Mouse (Mus musculus) thymus, postnatal 4 days (tissue): Measurements from ENCODE around the gene Msantd2.

ENCODE experiments used
- DNase-seq: peaks from one replicate; pipeline ENCODE4 v3.0.0; 2021

The Msantd2 gene

GRCm38 (mm10) chr9:37506023-37506422, 16.9 kb downstream of the Msantd2 start:
- no peak for DNase-seq

- DNase-seq, result no peak
Observed at GRCm38 (mm10) chr9:37512097-37512496, 23.0 kb downstream of the Msantd2 start.

GRCm38 (mm10) chr9:37514456-37514855, 25.3 kb downstream of the Msantd2 start:
- no peak for DNase-seq

- no peak for DNase-seq
Observed at GRCm38 (mm10) chr9:37517467-37517866, 28.3 kb downstream of the Msantd2 start.

GRCm38 (mm10) chr9:37518991-37519390, 29.9 kb downstream of the Msantd2 start:
- DNase-seq, result no peak

GRCm38 (mm10) chr9:37519995-37520394, 30.9 kb downstream of the Msantd2 start:
- DNase-seq, result no peak

- DNase-seq, result no peak
Observed at GRCm38 (mm10) chr9:37525461-37525860, 36.3 kb downstream of the Msantd2 start.

GRCm38 (mm10) chr9:37526443-37527395, 37.6 kb downstream of the Msantd2 start:
- peak; percentile 35 for DNase-seq

- DNase-seq, result peak; percentile 22
Observed at GRCm38 (mm10) chr9:37527396-37528224, 38.5 kb downstream of the Msantd2 start, which contains the start of gene Esam. TSS of gene Esam (plus strand) at chr9:37528078.

GRCm38 (mm10) chr9:37528225-37528970, 39.3 kb downstream of the Msantd2 start:
- no peak for DNase-seq

- DNase-seq, result peak; percentile 53
Observed at GRCm38 (mm10) chr9:37530031-37530887, 41.1 kb downstream of the Msantd2 start.

- DNase-seq, result no peak
Observed at GRCm38 (mm10) chr9:37530888-37531705, 42.0 kb downstream of the Msantd2 start.

GRCm38 (mm10) chr9:37536851-37537250, 47.7 kb downstream of the Msantd2 start:
- DNase-seq, result no peak

- no peak for DNase-seq
Observed at GRCm38 (mm10) chr9:37537658-37538250, 48.6 kb downstream of the Msantd2 start.

GRCm38 (mm10) chr9:37539170-37540025, 50.3 kb downstream of the Msantd2 start, which contains the start of gene Vsig2:
TSS of gene Vsig2 (plus strand) at chr9:37539255.
- DNase-seq, result no peak

GRCm38 (mm10) chr9:37540226-37540625, 51.1 kb downstream of the Msantd2 start:
- DNase-seq, result no peak

GRCm38 (mm10) chr9:37540701-37541575, 51.8 kb downstream of the Msantd2 start:
- DNase-seq, result no peak
